In genomic region chr1:33721020-33721419, GRCm38 (mm10) we compare ENCODE assay signal across 8 mouse cellular contexts. TPM values are rescaled to one million over a fixed set of nuclear protein-coding genes. Genes with fewer than 3 reads are reported as not detected.
DNase-seq lines count a peak whose midpoint lies in the region; ATAC-seq lines count a peak whose summit lies in the region.

No protein-coding gene starts in this region.

- no peaks in the 10 kb centered on the region for H3K9me3 ChIP-seq in liver, embryonic 11.5 days (ENCODE audit: control insufficient read depth, low read length)
- no peaks in the 10 kb centered on the region for H3K9me3 ChIP-seq in embryonic facial prominence, embryonic 13.5 days
- no peaks in the 10 kb centered on the region for H3K9me3 ChIP-seq in intestine, embryonic 16.5 days (ENCODE audit: control insufficient read depth, low read length)
- H3K9me3 ChIP-seq in neural tube, embryonic 14.5 days (ENCODE audit: control insufficient read depth, low read length): no peaks in the 10 kb centered on the region

- H3K4me3 ChIP-seq in liver, embryonic 11.5 days (ENCODE audit: low read depth, low read length): no peak overlapping the region
- H3K4me3 ChIP-seq in embryonic facial prominence, embryonic 13.5 days: peak overlapping the region; percentile 81
- no peak overlapping the region for H3K4me3 ChIP-seq in intestine, embryonic 16.5 days (ENCODE audit: low read length)
- peak overlapping the region; percentile 68 for H3K4me3 ChIP-seq in neural tube, embryonic 14.5 days (ENCODE audit: low read depth, low read length)

- H3K27me3 ChIP-seq in liver, embryonic 11.5 days (replicated peaks; ENCODE audit: control insufficient read depth, insufficient read depth, low read length): no peaks in the 10 kb centered on the region
- H3K27me3 ChIP-seq in embryonic facial prominence, embryonic 13.5 days: no peaks in the 10 kb centered on the region
- no peaks in the 10 kb centered on the region for H3K27me3 ChIP-seq in intestine, embryonic 16.5 days (replicated peaks; ENCODE audit: control insufficient read depth, insufficient read depth, low read length)
- no peaks in the 10 kb centered on the region for H3K27me3 ChIP-seq in neural tube, embryonic 14.5 days (ENCODE audit: control insufficient read depth, insufficient read depth, low read length)

- no peak for ATAC-seq in liver, embryonic 11.5 days (replicated peaks; ENCODE audit: low FRiP score)
- ATAC-seq in embryonic facial prominence, embryonic 13.5 days (ENCODE audit: insufficient number of reproducible peaks, insufficient read depth, low FRiP score, low TSS enrichment, low read depth): no peak
- no peak for ATAC-seq in intestine, embryonic 16.5 days
- no peak for ATAC-seq in neural tube, embryonic 14.5 days (ENCODE audit: low read depth)

- no peak overlapping the region for H3K27ac ChIP-seq in liver, embryonic 11.5 days (ENCODE audit: low read depth, low read length)
- no peak overlapping the region for H3K27ac ChIP-seq in embryonic facial prominence, embryonic 13.5 days
- no peak overlapping the region for H3K27ac ChIP-seq in intestine, embryonic 16.5 days (ENCODE audit: low read length)
- no peak overlapping the region for H3K27ac ChIP-seq in neural tube, embryonic 14.5 days (ENCODE audit: low read depth, low read length)

- no peak overlapping the region for H3K9ac ChIP-seq in liver, embryonic 11.5 days (ENCODE audit: low read depth, low read length)
- H3K9ac ChIP-seq in embryonic facial prominence, embryonic 13.5 days: peak overlapping the region; percentile 47; the same call in 1 of the 2 replicates
- no peak overlapping the region for H3K9ac ChIP-seq in intestine, embryonic 16.5 days (ENCODE audit: low read depth, low read length)
- no peak overlapping the region for H3K9ac ChIP-seq in neural tube, embryonic 14.5 days (replicated peaks; ENCODE audit: low read depth, low read length)

- H3K4me2 ChIP-seq in liver, embryonic 11.5 days: peak overlapping the region; percentile 85
- peak overlapping the region; percentile 66 for H3K4me2 ChIP-seq in embryonic facial prominence, embryonic 13.5 days
- H3K4me2 ChIP-seq in intestine, embryonic 16.5 days (ENCODE audit: low read depth, low read length): 0 out of 2 replicates have a peak overlapping the region, but pooled peaks have one; percentile 12
- peak overlapping the region; percentile 49 for H3K4me2 ChIP-seq in neural tube, embryonic 14.5 days (ENCODE audit: low read depth, low read length)

- no peak for DNase-seq in liver, embryonic 11.5 days (ENCODE audit: low spot score)
- no peak for DNase-seq in liver
- no peak for DNase-seq in right cerebral cortex, postnatal 10 days (ENCODE audit: low spot score in 2 of 2)
- DNase-seq in left cerebral cortex, postnatal 25 days (ENCODE audit: low spot score in 2 of 2): no peak
- DNase-seq in gastrocnemius, postnatal 10 days: no peak

- H3K36me3 ChIP-seq in liver, embryonic 11.5 days (ENCODE audit: control insufficient read depth, insufficient read depth, low read length): peaks cover 12% of the 10 kb centered on the region; the same call in 1 of the 2 replicates
- H3K36me3 ChIP-seq in embryonic facial prominence, embryonic 13.5 days: peaks cover 42% of the 10 kb centered on the region
- 0 out of 2 replicates have a peak, but pooled peaks cover 4% of the 10 kb centered on the region for H3K36me3 ChIP-seq in intestine, embryonic 16.5 days (ENCODE audit: control insufficient read depth, insufficient read depth, low read length)
- peaks cover 18% of the 10 kb centered on the region; the same call in 1 of the 2 replicates for H3K36me3 ChIP-seq in neural tube, embryonic 14.5 days (ENCODE audit: control insufficient read depth, insufficient read depth, low read length)

- intact Hi-C loops in left cerebral cortex, postnatal 25 days (cut with DNase I): no loop called here

- H3K4me1 ChIP-seq in liver, embryonic 11.5 days (replicated peaks; ENCODE audit: control insufficient read depth, insufficient read depth, low read length): peaks cover 4% of the 10 kb centered on the region; the same call in 1 of the 2 replicates
- H3K4me1 ChIP-seq in embryonic facial prominence, embryonic 13.5 days: peaks cover 4% of the 10 kb centered on the region
- H3K4me1 ChIP-seq in intestine, embryonic 16.5 days (ENCODE audit: control insufficient read depth, insufficient read depth, low read length): 0 out of 2 replicates have a peak, but pooled peaks cover 3% of the 10 kb centered on the region
- 0 out of 2 replicates have a peak, but pooled peaks cover 4% of the 10 kb centered on the region for H3K4me1 ChIP-seq in neural tube, embryonic 14.5 days (ENCODE audit: control insufficient read depth, insufficient read depth, low read length)

- WGBS in liver, embryonic 11.5 days: 78% methylated on average over 7 of the region's 7 CpGs
- 78% methylated on average over 7 of the region's 7 CpGs for WGBS in embryonic facial prominence, embryonic 13.5 days
- 90% methylated on average over 7 of the region's 7 CpGs for WGBS in intestine, embryonic 16.5 days
- 79% methylated on average over 7 of the region's 7 CpGs for WGBS in neural tube, embryonic 14.5 days

RNA-seq across cellular contexts. Expression of gene Rab23, which starts 1.3 kb away (rescaled TPM):
- polyA plus RNA-seq in liver, embryonic 11.5 days (2014; fragmentation: Nextera tagmentation; extraction: Ambion mirVana): 10.1 and 11.6 TPM in 2 replicates
- polyA plus RNA-seq in embryonic facial prominence, embryonic 13.5 days (2015; fragmentation: Nextera tagmentation; extraction: Ambion mirVana): 37.7 and 38.0 TPM in 2 replicates
- polyA plus RNA-seq in intestine, embryonic 16.5 days (2015; fragmentation: Nextera tagmentation; extraction: Ambion mirVana): 16.3 and 16.9 TPM in 2 replicates
- polyA plus RNA-seq in neural tube, embryonic 14.5 days (2014; fragmentation: Nextera tagmentation; extraction: Ambion mirVana): 30.9 and 33.5 TPM in 2 replicates
- 10 to 100 TPM; 27.2 to 31.4 TPM for total RNA-seq in left cerebral cortex, postnatal 25 days (2021)
- total RNA-seq in gastrocnemius, postnatal 10 days (2021): 10 to 100 TPM in 1 of 2 experiments, 1 to 10 TPM in 1; 8.1 to 14.4 TPM

RNA-seq across cellular contexts. Expression of gene Bag2, which starts 36.6 kb away (rescaled TPM):
- 103 and 108 TPM in 2 replicates for polyA plus RNA-seq in liver, embryonic 11.5 days (2014; fragmentation: Nextera tagmentation; extraction: Ambion mirVana)
- 40.5 and 40.7 TPM in 2 replicates for polyA plus RNA-seq in embryonic facial prominence, embryonic 13.5 days (2015; fragmentation: Nextera tagmentation; extraction: Ambion mirVana)
- 44.6 and 56.6 TPM in 2 replicates for polyA plus RNA-seq in intestine, embryonic 16.5 days (2015; fragmentation: Nextera tagmentation; extraction: Ambion mirVana)
- polyA plus RNA-seq in neural tube, embryonic 14.5 days (2014; fragmentation: Nextera tagmentation; extraction: Ambion mirVana): 20.0 and 22.1 TPM in 2 replicates
- 10 to 100 TPM; 12.5 to 14.1 TPM for total RNA-seq in left cerebral cortex, postnatal 25 days (2021)
- total RNA-seq in gastrocnemius, postnatal 10 days (2021): 10 to 100 TPM; 27.2 to 27.6 TPM

RNA-seq across cellular contexts. Expression of gene Prim2, which starts 51.4 kb away (rescaled TPM):
- 62.7 and 65.4 TPM in 2 replicates for polyA plus RNA-seq in liver, embryonic 11.5 days (2014; fragmentation: Nextera tagmentation; extraction: Ambion mirVana)
- 43.1 and 44.6 TPM in 2 replicates for polyA plus RNA-seq in embryonic facial prominence, embryonic 13.5 days (2015; fragmentation: Nextera tagmentation; extraction: Ambion mirVana)
- 22.6 and 26.3 TPM in 2 replicates for polyA plus RNA-seq in intestine, embryonic 16.5 days (2015; fragmentation: Nextera tagmentation; extraction: Ambion mirVana)
- polyA plus RNA-seq in neural tube, embryonic 14.5 days (2014; fragmentation: Nextera tagmentation; extraction: Ambion mirVana): 20.7 and 20.9 TPM in 2 replicates
- total RNA-seq in left cerebral cortex, postnatal 25 days (2021): 1 to 10 TPM; 5.7 to 6.0 TPM
- 1 to 10 TPM; 4.2 to 5.5 TPM for total RNA-seq in gastrocnemius, postnatal 10 days (2021)

Comparison
In these comparisons a context has a peak if more than half of its experiments do, and no peak if none do; other contexts are left out.
1. H3K4me2 ChIP-seq: peak in every context shown above with its lines; median percentile 85 in liver, embryonic 11.5 days; 66 in embryonic facial prominence, embryonic 13.5 days; 49 in neural tube, embryonic 14.5 days; 12 in intestine, embryonic 16.5 days.
2. H3K4me3 ChIP-seq: peak in embryonic facial prominence, embryonic 13.5 days (single experiment) and neural tube, embryonic 14.5 days (single experiment); none in liver, embryonic 11.5 days (single experiment) and intestine, embryonic 16.5 days (single experiment).